Mouse (Mus musculus) CH12.LX (cell line): ENCODE measurements around the gene Mettl22.

Experiments
- CTCF ChIP-seq, 2 experiments: IDR thresholded peaks in 1 of 2; conservative IDR thresholded peaks in 1 of 2; 2 replicates each; pipeline ENCODE4 v1.5.1; 2011 to 2012; ENCODE audit warnings: low read depth in 2 of 2, low read length in 2 of 2, improper control_type of control experiment in 1 of 2, inconsistent platforms in 1 of 2, mild to moderate bottlenecking in 1 of 2, moderate library complexity in 1 of 2
- E2F4 ChIP-seq: IDR thresholded peaks from 2 replicates; pipeline ENCODE4 v1.6.1; 2011; ENCODE audit warnings: low read depth, low read length, improper control_type of control experiment; ENCODE audit not compliant: insufficient replicate concordance
- EP300 ChIP-seq: IDR thresholded peaks from 2 replicates; pipeline ENCODE4 v1.6.1; 2011; ENCODE audit warnings: low read length, improper control_type of control experiment
- HCFC1 ChIP-seq: IDR thresholded peaks from 2 replicates; pipeline ENCODE4 v1.6.1; 2012; ENCODE audit warnings: low read depth, mild to moderate bottlenecking, inconsistent platforms, low read length, improper control_type of control experiment
- MAX ChIP-seq: IDR thresholded peaks from 2 replicates; pipeline ENCODE4 v1.6.1; 2011; ENCODE audit warnings: low read length, improper control_type of control experiment
- MAZ ChIP-seq: IDR thresholded peaks from 2 replicates; pipeline ENCODE4 v1.6.1; 2012; ENCODE audit warnings: low read depth, mild to moderate bottlenecking, inconsistent platforms, low read length, improper control_type of control experiment, moderate library complexity
- POLR2A ChIP-seq: IDR thresholded peaks from 2 replicates; pipeline ENCODE4 v1.6.1; 2011; ENCODE audit warnings: low read depth, mild to moderate bottlenecking, improper control_type of control experiment, low read length
- SMC3 ChIP-seq: IDR thresholded peaks from 2 replicates; pipeline ENCODE4 v1.6.1; 2011; ENCODE audit warnings: low read depth, low read length, improper control_type of control experiment
- TBP ChIP-seq: conservative IDR thresholded peaks from 2 replicates; pipeline ENCODE4 v1.6.1; 2011; ENCODE audit warnings: low read depth, low read length, improper control_type of control experiment
- TCF12 ChIP-seq: IDR thresholded peaks from 2 replicates; pipeline ENCODE4 v1.6.1; 2014; ENCODE audit warnings: low read depth, mild to moderate bottlenecking, inconsistent platforms, low read length, improper control_type of control experiment
- USF1 ChIP-seq: IDR thresholded peaks from 2 replicates; pipeline ENCODE4 v1.6.1; 2014; ENCODE audit warnings: low read depth, mild to moderate bottlenecking, inconsistent platforms, low read length, improper control_type of control experiment
- ZC3H11A ChIP-seq: IDR thresholded peaks from 2 replicates; pipeline ENCODE4 v1.6.1; 2012; ENCODE audit warnings: low read depth, mild to moderate bottlenecking, inconsistent platforms, low read length, improper control_type of control experiment

- TF ChIP-seq TCF12 (no peak), ZC3H11A (no peak), E2F4 (no peak), CTCF (conservative IDR thresholded peaks at IDR 0.05 in 1 of 2, IDR thresholded peaks at IDR 0.05 in 1 of 2; ENCODE audit: low read depth in 2 of 2, low read length in 2 of 2) (no peak), MAX (no peak), USF1 (no peak), HCFC1 (no peak), SMC3 (no peak), TBP (no peak), MAZ (no peak), EP300 (no peak), POLR2A (no peak)
Measured at GRCm38 (mm10) chr16:8530018-8530417, 59.4 kb downstream of the Mettl22 start.
